Mouse (Mus musculus) left cerebral cortex, postnatal 14 days (tissue): ENCODE data around the gene Chchd3. TPM values are rescaled to one million over a fixed set of nuclear protein-coding genes. Genes with fewer than 3 reads are reported as not detected.

Experiments used
- DNase-seq, 2 experiments: peaks; one replicate each; pipeline ENCODE4 v3.0.0; 2021 to 2022; ENCODE audit warnings: low spot score in 2 of 2, mixed read lengths in 1 of 2
- intact Hi-C: fragments of 180-260 bp; cut with DNase I; formaldehyde crosslinking; loops from one replicate; pipeline ENCODE4 v1.15.1; 2025
- total RNA-seq, 2 experiments: library from RNA; stranded (reverse); gene quantifications; 2 replicates each; pipeline ENCODE4 v1.2.3; 2021

The Chchd3 gene
- total RNA-seq, 2 experiments from 2014 or later = 90.8 to 92.6 TPM

DNA sequence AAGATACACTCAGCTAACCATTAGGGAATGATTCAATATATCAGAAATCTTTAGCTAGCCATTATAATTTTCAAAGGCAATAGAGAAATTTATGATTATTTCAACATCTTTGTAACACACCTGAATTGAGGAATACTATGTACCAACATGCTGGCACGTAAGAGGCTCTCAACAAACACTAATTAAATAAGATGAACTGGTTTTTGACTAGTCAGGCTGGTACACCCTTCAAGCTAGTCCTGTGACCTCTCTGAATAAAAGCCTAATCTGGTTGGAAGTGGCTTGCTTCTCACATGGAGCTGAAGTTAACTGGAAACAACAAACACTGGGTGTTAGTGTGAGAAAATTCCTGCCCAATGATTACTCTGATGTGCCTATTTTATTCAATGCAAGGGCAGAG is 115.1 kb downstream of the Chchd3 start:
- intact Hi-C loops = no loop called here

DNA sequence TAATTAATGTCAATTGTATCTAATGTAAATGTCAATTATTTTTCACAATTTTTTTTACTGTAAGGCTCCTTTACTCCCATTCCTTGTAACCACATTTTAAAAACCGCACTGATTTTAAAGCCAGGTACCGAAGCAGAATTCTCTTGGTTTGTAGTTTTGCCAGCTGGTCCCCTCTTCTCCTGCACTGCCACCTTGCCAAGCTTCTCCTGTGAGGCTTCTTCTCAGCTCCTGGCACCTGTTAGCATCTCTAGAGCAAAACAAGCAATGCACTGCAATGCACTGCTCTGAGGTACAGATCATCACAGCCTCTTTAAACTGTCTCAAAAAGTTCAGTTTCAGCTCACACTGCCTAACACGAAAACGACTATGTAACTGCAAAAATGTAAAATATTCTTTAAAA is 116.4 kb downstream of the Chchd3 start:
- no peak for DNase-seq
- intact Hi-C loops = no loop called here

More for the DNA sequence above, 115.1 kb downstream of the Chchd3 start:
- no peak for DNase-seq

DNA sequence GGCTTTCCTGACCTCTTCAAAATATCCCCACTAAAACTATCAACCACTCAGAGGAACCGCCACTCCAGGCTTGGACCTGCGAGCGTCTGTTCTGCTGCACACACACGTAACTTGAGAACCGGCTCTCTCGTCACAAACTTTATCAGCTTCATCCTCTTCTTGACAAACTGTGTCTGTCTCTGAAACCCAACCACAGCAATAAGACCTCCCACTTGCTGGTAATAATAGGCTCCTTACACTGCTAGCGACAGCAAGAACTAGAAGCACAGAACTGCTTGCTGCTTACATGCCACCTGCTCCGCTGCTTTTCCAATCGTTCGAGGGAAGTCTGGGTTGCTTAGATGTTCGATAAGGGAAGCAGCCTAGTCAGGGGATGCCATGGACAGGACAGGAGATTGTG is 119.8 kb downstream of the Chchd3 start:
- intact Hi-C loops = no loop called here
- no peak for DNase-seq

DNA sequence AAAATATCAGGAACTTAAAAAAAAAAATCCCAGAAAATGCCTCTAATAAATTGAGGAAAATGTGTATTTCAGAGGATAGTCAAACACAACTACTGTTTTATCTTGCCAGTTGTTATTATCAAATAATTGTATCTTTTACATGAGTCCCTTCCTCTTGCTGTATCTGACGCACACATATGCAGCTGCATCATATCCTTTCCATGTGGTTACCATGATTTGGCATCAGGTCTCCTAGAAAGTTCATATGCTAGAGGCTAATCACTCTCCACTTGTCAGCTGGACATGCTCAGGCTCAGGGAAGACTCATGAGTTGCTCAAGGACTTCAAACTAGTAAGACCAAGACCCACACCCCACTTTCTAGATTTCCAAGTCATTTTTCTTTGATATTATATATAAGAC is 122.4 kb downstream of the Chchd3 start:
- no peak for DNase-seq
- intact Hi-C loops = no loop called here

DNA sequence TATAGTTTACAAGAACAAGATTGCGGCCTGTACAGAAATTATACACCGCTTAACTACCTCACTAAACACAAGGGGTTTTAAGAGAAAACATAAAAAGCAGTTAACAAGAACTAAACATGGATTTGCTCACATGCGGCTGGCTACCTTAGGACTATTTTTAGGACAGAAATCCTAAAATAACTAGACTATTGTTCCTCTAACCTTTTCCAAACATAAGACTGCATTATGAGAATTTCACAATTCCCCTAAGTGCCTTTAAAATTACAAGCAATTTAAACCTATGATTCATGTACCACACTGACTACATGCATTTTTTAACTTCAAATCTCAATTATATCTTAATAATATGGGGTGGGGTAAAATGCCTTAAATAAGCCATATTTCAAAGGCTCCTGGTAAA is 123.3 kb downstream of the Chchd3 start:
- DNase-seq = no peak
- intact Hi-C loops = no loop called here

DNA sequence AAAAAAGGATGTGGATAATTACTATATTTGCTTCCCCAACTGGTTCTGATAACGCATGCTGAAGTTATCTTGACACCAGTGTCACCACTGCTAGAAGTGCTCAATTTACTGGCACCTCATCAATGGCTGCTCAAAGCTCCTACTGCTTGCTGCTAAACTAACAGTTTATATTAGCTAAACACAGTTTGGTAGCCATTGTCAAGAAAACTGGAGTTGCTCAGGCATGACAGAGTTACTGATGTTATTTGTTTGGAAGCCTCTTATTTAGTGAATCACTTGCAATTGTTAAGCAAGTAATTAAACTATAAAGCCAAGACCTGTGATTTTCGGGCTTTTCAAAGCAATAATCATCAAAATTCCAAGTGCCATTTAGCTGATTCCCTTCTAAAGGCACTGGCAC is 123.7 kb downstream of the Chchd3 start:
- no peak for DNase-seq
- intact Hi-C loops = no loop called here

DNA sequence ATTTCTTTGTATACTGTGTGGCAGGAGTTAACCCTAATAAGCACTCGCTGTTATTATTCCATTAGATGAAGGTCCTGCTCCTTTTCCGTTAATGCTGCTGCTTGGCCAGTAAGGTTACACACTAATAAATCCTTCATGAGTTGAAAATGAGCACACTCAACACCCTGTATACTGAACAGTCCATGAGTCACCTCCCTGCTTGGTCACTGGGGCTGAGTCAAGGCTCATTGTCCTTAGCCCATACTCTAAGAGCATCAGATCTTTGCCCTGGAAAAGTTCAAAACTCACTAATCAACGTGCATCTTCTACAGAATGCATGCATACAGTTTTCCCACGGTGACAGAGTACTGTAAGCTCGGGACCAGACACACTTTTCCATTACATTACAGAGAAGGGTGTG is 124.5 kb downstream of the Chchd3 start:
- intact Hi-C loops = no loop called here
- DNase-seq = no peak

DNA sequence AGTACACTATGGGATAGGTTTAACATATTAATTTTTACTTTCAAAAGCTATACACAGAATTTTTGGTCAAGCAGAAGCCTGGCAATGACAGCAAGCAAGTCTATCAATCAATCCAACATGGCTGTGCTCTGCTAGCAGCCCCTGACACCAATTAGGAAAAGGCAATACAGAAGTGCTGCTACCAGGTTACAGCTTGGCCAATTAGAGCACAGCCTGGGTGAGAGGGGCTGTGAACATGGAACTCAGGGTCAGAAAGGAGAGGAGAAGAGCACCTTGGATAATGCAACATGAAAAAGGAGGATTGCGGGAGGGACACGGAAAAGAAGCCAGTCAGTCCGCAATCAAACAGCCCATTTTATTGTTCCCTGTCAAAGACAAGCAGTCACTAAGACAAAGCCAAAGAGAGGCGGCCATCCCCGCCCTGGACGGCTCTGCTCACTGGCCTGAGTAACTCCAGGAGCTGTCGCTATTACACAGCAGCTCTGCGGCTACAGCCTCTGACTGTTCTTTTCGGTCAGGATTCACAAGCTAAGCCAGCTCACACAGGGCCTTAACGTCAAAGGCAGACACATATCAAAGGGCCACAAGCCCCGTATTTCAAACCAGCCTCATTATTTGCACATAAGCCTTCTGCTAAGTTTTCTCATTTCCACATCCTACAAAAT is 128.8 kb downstream of the Chchd3 start:
- DNase-seq = no peak
- intact Hi-C loops = no loop called here

DNA sequence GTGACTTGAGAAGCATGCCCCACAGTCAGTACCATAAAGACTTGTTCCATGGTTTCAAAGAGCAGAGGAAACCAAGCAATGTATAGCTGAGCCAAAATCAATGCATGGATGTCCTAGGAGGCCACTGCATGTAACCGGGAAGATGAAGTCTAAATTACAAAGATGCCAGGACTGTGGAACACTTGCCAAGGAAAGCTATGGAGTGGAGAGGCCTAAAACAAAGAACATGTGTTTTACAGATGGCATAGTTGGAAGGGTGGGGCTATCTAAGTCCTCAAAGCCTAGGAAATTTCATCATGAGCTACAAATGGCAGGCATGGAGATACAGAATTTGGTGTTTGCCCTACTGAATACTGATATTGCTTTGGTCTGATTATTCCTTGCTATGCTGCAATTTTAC is 137.7 kb downstream of the Chchd3 start:
- intact Hi-C loops = no loop called here
- no peak for DNase-seq

DNA sequence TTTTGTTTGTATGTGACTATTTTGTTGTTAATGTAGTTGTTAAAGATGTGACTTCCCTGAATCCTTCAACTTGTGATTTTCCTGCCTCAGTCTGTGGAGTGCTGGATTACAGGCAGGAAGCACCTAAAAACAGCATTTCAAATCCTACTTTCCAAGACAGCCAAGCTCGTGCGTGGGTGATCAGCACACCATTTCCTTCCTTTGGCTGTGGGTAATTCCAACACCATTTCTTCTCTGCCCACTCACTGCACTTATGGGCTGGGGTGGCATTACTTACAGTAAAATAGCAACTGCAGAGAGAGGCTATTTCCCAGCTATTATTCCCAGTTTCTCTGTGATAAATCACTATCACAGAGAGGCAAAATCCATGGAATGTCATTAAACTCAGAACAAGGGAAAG is 140.0 kb downstream of the Chchd3 start:
- DNase-seq = peak; percentile 55 to 64
- intact Hi-C loops = no loop called here

DNA sequence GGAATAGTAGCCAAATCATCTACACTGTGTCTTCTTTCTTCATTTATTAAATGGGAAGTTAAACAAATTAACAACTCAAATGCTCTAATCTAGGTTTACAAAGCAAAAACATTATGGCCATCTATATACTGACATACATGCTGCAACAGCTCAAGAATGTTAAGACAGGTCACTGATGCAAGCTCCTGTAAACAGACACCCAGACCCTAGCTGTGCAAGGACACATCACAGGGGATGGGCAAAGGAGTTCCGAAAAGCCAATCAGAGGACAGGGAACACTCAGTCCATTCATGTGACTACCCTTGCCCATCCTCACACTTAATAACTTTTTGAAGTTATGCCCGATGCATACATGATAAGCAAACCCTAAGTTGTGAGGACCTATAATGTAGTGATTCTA is 149.4 kb downstream of the Chchd3 start:
- intact Hi-C loops = no loop called here
- no peak for DNase-seq

DNA sequence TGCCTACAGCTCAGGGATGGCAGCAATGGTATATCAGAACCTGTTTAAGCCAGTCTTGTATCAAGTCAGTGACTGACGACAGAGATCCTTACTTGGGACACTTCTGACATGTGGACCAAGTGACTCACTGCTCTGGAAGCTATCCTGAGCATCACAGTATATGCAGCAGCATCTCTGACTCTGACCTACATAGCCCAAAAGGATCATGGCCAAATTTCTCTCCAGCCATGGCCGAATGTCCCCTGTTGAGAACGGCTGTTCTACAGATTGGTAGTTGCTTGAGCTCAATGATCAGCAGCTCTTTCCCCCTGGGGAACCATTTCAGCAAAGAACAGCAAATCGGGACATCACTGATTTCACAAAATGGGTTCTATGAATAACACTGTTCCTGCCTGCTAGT is 161.0 kb downstream of the Chchd3 start:
- DNase-seq = no peak
- intact Hi-C loops = no loop called here

DNA sequence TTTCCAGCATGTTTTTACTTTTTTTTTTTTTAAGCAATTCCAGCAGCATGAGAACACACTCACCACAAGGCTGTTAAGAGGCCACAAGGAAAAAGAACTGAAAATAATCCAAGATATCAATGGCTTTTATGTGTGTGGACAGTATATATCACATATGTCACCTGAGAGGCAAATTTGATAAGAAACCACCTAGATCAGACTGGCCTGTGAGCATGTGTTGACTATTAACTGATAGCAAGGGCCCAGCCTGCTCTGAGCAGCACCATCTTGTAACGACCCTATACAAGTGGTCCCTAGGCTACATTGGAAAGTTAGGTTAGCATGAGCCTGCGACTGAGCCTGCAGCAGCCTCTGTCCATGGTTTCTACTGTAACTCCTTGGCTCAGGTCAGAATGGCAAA is 166.0 kb downstream of the Chchd3 start:
- intact Hi-C loops = no loop called here
- DNase-seq = no peak

DNA sequence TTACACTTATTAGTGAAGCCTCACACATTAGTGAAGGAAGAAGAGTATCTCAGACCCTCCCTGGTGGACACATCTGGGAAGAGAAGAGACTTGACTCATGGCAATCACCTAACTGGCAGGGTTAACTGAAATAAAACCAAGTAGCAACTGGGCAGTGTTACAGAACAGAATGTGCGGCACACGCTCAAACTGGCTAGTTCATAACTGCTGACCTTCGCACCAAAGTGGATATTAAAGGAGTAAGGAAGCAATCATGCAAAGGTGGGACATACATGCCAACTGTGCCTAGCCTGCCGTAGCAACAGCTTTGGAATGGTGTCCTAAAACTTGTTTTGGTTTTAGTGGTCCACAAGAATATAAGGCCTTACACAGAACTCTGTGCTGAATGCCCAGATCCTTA is 169.3 kb downstream of the Chchd3 start:
- DNase-seq = no peak
- intact Hi-C loops = no loop called here

DNA sequence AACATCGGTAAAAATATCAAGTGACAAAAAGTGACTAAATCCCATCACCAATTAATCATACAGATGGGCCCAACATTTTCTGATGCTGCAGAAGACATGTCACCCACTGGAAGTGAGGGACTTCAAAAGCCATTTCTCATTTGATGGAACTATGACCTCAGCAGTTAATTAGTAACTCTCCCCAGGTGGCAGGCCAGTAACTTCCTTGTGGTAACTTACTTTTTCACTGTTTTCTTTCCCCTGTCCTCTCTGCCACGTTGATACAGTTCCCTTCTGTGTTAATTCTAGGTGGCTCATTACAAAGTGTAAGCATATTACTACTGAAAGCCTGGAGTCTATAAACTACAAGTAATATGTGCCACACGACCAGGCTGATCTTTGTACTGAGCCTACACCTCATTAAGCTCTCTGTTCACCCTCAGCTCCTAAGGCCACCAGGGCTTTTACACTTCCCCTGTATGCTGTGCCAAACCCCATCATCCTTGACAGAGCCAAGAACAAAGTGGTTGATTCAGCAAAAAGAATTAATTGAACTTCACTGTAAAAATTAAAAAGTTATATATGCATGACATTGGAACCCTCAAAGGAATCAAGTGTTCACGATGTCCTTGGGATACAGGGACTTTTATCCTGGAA is 171.0 kb downstream of the Chchd3 start:
- intact Hi-C loops = no loop called here
- no peak for DNase-seq

DNA sequence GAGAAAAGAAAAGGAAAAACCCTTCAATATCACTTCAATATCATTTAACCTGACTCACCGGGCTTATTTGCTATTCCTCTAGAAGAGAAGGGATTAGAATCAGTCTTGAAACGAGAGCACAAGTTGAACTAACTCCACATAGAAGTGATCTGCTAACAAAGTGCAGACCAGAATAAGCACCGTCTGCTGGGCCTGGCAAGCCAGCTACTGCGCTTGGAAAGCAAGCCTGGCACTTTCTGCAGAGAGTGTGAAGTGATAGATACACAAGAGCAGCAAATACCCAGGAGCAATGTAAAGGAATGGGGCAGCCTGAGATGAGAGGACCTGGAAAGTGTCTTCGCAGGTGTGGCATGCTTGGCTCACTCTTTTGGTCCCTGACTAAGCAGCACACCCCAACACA is 181.5 kb downstream of the Chchd3 start:
- peak in 1 of 2 experiments; percentile 23 for DNase-seq
- intact Hi-C loops = no loop called here

DNA sequence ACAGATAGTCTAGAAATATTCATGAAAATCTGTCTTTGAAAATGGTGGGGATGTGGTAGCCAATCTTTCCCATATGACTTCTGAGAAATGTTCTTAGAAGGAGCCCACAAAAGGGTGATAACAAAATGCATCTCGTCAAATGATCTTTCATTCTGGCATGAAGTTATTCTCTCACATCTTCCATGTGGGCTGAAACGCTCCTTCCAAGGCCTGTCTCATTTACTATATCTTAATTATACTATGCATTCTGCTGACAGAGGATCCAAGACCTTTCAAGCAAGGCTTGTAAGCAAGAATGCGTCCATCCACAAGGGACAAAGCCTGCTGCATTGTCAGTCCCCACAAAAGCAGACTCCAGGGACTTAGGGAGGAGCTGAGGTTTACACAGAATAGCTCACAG is 185.9 kb downstream of the Chchd3 start:
- intact Hi-C loops = no loop called here
- DNase-seq = no peak

DNA sequence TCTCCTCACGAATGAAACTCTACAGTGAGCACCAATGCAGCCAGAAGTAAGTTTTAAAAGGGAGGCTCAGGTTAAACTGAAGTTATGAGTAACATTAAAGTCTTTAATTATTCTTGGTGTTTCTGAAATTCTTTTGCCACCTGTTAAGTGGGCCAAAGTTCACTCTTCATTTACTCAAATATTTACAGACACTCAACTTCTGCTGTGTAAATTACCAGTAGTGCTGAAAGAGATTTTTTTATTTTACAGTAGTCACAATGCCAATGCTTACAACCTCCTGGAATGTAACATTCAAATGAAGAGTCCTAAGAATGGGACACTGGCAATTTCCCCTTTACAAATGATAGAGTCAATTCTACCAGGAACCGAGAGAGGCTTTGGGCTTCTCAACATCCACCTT is 187.3 kb downstream of the Chchd3 start:
- intact Hi-C loops = no loop called here
- DNase-seq = no peak

DNA sequence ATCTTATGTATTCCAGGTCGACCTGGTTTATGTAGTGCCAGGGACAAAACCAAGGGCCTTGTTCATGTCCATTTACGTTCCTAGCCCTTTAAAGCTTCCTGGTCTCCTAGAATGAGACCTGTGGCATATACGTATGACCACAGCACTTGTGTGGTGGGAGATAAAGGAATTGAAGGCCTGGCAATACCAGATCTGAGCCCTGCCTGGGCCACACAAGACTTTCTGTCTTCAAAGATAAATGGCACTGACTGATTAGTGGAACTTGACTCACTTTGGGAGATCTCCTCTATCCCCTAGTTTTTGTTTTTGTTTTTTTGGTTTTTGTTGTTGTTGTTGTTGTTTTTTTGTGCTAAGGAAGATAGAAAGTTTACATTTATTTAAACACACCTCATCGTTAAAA is 209.1 kb downstream of the Chchd3 start:
- intact Hi-C loops = no loop called here
- DNase-seq = no peak

DNA sequence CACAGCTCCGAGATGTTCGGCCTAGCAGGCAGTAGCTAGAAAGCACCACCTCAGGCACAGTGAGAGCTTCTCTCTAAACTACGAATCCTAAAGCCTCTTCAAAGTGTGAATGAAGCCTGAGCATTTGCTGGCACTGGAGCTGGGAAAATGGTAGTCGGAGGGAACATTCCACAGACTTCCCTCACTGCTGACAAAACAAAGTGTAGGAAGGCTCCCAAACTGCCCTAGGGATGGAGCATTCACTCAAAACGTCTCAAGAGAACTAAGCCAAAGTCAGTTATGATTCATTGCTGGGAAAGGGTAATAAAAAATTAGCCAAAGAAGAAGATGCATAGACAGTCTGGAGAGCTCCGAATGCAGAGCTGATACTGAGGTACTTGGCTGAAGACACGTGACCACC is 211.1 kb downstream of the Chchd3 start:
- intact Hi-C loops = no loop called here
- DNase-seq = no peak

DNA sequence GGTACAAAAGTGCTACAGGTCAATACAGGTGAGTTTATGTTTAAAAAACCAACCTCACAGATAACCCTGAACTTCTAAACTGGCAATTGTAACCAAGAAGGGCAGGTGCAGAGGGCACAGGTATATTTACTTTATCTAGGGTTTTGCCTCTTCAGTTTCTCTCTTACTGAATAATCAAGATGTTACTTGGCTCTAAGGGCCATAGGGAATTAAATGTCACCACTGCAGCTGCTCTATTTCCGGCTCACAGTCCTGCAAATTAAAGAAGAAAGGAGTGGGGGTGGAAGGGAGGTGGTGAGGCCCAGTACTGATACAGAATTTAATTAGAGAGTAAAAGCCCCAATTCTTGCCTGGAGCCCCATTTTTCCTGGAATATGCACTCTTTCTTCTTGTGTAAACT is 214.6 kb downstream of the Chchd3 start:
- intact Hi-C loops = no loop called here
- no peak for DNase-seq

DNA sequence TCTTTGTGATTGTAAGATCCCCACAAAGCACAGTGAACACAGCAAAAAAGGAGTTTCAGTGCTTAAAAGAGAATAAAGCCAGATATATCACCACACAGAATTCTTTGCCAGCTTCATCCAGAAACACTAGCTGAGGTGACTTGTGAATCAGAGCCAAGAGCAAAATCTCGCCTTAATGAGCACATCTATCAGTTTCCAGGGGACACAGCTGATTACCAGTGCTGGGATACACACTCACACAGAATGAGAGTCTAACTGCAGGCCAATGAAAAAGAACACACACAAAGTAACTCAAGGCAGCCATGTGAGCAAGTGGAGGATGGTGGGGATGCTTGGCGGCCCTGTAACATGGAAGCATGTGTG is 222.1 kb downstream of the Chchd3 start:
- intact Hi-C loops = no loop called here
- DNase-seq = peak in 1 of 2 experiments; percentile 24
